Mouse (Mus musculus) heart, adult 2 months (tissue): ENCODE measurements around the gene Iqschfp. TPM values are rescaled to one million over a fixed set of nuclear protein-coding genes. Genes with fewer than 3 reads are reported as not detected.

Experiments used
- DNase-seq, 2 experiments: peaks; one replicate each; pipeline ENCODE4 v3.0.0; 2021
- H3K27ac ChIP-seq: fragments of 200-600 bp; 2 replicates; pipeline ENCODE4 v1.8.1; 2022
- H3K27me3 ChIP-seq: fragments of 200-500 bp; 2 replicates; pipeline ENCODE4 v1.6.1; 2012; ENCODE audit warnings: mild to moderate bottlenecking, low read length, inconsistent platforms, mixed read lengths; ENCODE audit not compliant: control insufficient read depth, insufficient read depth
- H3K36me3 ChIP-seq: fragments of 200-500 bp; 2 replicates; pipeline ENCODE4 v1.6.1; 2012; ENCODE audit warnings: low read length, inconsistent platforms; ENCODE audit not compliant: control insufficient read depth, insufficient read depth
- H3K4me1 ChIP-seq: fragments of 200-500 bp; 2 replicates; pipeline ENCODE4 v1.6.1; 2011; ENCODE audit warnings: low read length; ENCODE audit not compliant: control insufficient read depth, insufficient read depth
- H3K4me3 ChIP-seq: fragments of 200-600 bp; 2 replicates; pipeline ENCODE4 v1.8.1; 2022
- H3K79me2 ChIP-seq: fragments of 200-500 bp; replicated peaks from 2 replicates; pipeline ENCODE4 v1.6.1; 2012; ENCODE audit warnings: mild to moderate bottlenecking, inconsistent platforms, low read length, moderate library complexity, mixed read lengths; ENCODE audit not compliant: control insufficient read depth, insufficient read depth
- H3K9ac ChIP-seq: fragments of 200-500 bp; 2 replicates; pipeline ENCODE4 v1.6.1; 2012; ENCODE audit warnings: low read depth, mild to moderate bottlenecking, control low read depth, inconsistent platforms, low read length, mixed read lengths
- CTCF ChIP-seq: fragments of 200-600 bp; IDR thresholded peaks from 2 replicates; pipeline ENCODE4 v1.8.1; 2022; ENCODE audit warnings: antibody characterized with exemption, mild to moderate bottlenecking, moderate library complexity
- EP300 ChIP-seq: fragments of 200-500 bp; IDR thresholded peaks from 2 replicates; pipeline ENCODE4 v1.6.1; 2011; ENCODE audit warnings: low read depth, low read length, control low read depth; ENCODE audit not compliant: insufficient read depth
- POLR2A ChIP-seq: fragments of 200-500 bp; IDR thresholded peaks from 2 replicates; pipeline ENCODE4 v1.6.1; 2011; ENCODE audit warnings: mild to moderate bottlenecking, low read depth, low read length, control low read depth; ENCODE audit not compliant: insufficient read depth
- WGBS: fragments of 180-500 bp; shearing (Covaris S2); methylation state at CpG from one replicate; pipeline ENCODE4 v1.1.7; 2018; 5-methylcytosine and 5-hydroxymethylcytosine counted together
- intact Hi-C: fragments of 180-260 bp; cut with DNase I; formaldehyde crosslinking; loops from one replicate; pipeline ENCODE4 v1.15.1; 2025
- polyA plus RNA-seq: library from polyadenylated mRNA; depleted of rRNA; stranded (reverse); fragments of >200 nt; gene quantifications from 2 replicates; pipeline ENCODE4 v1.2.3, GENCODE M21; 2012
- total RNA-seq, 2 experiments: library from RNA; stranded (reverse); gene quantifications; 2 replicates each; pipeline ENCODE4 v1.2.3; 2021

The Iqschfp gene
- total and polyA plus RNA-seq, 3 experiments: not detected

DNA sequence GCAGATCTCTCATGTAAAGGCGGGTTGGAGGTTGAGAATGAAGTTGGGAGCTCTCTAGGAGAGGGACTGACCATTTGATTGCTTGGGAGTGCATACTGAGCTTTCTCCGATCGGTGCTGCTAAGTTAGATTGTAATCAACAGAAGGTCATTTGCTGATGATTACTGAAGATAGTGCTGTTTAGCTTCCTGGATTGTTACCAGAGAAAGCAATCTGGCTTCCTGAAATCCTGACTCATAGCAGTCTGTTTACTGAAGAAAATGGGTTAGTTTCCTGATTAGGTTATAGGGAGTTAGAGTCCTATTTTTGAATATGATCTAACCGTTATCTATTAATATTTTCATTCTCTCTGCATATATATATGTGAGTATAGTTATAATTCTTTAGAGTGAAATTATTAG, 209.3 kb downstream of the Iqschfp start:
- WGBS: 43% methylated on average over 4 of the region's 4 CpGs
- Histone ChIP-seq H3K27me3 (no peaks in the 10 kb centered on the region), H3K4me1 (no peaks in the 10 kb centered on the region), H3K4me3 (no peak overlapping the region), H3K27ac (no peak overlapping the region), H3K9ac (no peak overlapping the region), H3K36me3 (no peaks in the 10 kb centered on the region), H3K79me2 (no peaks in the 10 kb centered on the region)
- intact Hi-C loops: no loop called here
- TF ChIP-seq EP300: no peak
- TF ChIP-seq CTCF: no peak
- TF ChIP-seq POLR2A: no peak
- DNase-seq: no peak

DNA sequence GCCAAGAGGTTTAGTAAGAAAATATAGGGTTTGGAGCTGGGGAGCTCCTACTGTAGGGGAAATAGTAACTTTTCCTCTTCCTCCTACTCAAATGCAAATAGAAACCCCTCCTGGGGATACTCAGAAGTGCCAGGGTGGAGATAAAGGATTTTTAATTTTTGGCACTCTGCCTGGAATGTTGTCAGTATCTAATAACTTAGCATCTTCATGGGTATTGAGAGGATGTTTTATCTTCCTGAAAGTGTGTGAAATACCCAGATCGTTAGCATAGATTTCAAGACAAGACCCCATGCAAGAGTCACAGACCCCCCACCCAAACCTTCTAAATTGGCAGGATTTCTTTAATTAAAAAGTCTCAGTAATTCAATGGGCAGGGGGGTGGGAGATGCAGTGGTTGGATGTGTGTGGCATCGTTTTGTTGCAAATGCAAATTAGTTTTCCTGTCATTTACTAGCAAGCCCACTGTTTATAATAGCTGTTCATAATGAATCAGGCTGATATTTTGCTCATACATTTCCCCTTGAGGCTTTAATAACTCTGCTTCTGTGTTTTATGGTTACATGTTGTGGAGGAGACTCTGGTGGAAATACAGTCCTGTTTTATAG, 213.2 kb downstream of the Iqschfp start:
- no peak overlapping the region for H3K9ac ChIP-seq
- no peaks in the 10 kb centered on the region for H3K4me1 ChIP-seq
- TF ChIP-seq EP300 (no peak), CTCF (no peak), POLR2A (no peak)
- no peak overlapping the region for H3K4me3 ChIP-seq
- WGBS: 56% methylated on average over 2 of the region's 2 CpGs
- intact Hi-C loops: no loop called here
- H3K27ac ChIP-seq: no peak overlapping the region
- no peaks in the 10 kb centered on the region for H3K27me3 ChIP-seq
- no peaks in the 10 kb centered on the region for H3K36me3 ChIP-seq
- no peaks in the 10 kb centered on the region for H3K79me2 ChIP-seq
- no peak for DNase-seq

DNA sequence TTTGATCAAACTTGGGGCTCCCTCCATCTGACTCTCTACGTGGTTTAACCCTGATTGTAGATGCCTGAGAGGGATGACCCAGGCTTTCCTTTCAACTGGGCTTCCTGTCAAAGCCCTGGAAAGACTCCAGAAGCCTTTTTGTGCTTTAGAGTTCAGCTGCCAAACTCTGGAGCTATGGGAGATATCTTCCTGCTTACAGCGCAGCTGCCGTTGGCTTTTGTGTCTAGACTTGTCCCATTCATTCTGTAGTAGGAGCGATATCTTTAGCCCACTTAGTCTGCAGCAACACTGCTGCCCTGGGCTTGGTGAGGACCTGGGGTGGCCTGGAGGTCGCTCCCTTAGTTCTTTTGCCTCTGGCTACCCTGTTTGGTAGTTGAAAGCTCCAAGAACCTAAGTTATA, 229.3 kb downstream of the Iqschfp start:
- TF ChIP-seq POLR2A (no peak), EP300 (no peak), CTCF (no peak)
- intact Hi-C loops: no loop called here
- no peaks in the 10 kb centered on the region for H3K79me2 ChIP-seq
- no peak overlapping the region for H3K4me3 ChIP-seq
- DNase-seq: peak in 1 of 2 experiments; percentile 5
- WGBS: 4% methylated on average over 5 of the region's 5 CpGs
- no peaks in the 10 kb centered on the region for H3K4me1 ChIP-seq
- no peak overlapping the region for H3K27ac ChIP-seq
- no peak overlapping the region for H3K9ac ChIP-seq
- H3K36me3 ChIP-seq: no peaks in the 10 kb centered on the region
- no peaks in the 10 kb centered on the region for H3K27me3 ChIP-seq

DNA sequence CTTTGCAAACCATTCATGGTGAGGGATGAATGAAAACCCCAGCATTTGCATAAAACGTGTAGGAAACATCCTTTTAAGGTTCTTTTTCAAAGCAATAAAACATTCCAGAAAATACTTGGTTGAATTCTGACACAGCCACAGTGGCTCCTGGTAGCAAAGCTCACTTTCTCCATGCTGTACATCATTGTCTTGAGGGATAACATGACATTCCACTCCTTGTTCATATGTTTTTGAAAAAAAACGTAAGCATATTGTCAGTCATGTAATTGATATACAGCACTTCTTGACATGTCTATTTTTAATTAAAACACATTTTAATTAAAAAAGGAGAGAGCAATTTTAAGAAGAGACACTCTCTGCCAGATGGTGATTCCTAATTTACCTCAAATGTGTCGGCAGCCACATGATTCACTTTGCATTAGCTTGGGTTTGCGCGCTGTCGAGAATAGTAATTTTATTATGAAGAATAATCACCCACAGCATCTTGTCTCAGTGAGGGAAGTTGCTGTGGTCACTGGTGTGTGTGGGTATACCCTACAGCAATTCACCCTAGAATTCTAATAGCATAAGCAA, 234.3 kb downstream of the Iqschfp start:
- intact Hi-C loops: no loop called here
- 73% methylated on average over 6 of the region's 6 CpGs for WGBS

DNA sequence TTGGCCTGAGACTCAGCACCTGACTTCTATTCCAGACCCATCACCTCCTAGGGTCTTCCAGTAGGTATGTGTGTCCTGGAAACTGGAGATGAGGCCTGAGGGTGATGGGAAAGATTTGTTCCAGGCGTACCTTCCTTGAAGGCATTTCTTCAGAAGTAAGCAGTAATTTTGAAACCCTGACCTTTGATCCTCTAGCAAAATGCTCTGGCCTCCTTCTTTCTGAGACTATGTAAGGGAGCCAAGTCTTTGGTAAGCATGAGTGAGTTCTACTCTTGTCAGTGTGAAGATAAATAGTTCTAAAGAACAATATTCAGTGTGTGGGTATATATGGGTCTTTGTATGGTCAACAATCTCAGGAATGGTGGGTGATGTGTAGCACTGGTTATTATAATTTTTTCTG, 238.4 kb downstream of the Iqschfp start:
- TF ChIP-seq CTCF (no peak), EP300 (no peak), POLR2A (no peak)
- Histone ChIP-seq H3K4me1 (no peaks in the 10 kb centered on the region), H3K9ac (no peak overlapping the region), H3K27ac (no peak overlapping the region), H3K36me3 (no peaks in the 10 kb centered on the region), H3K4me3 (no peak overlapping the region), H3K27me3 (no peaks in the 10 kb centered on the region), H3K79me2 (no peaks in the 10 kb centered on the region)
- intact Hi-C loops: no loop called here
- DNase-seq: no peak
- 84% methylated on average over 1 of the region's 1 CpGs for WGBS

More for the DNA sequence above, 234.3 kb downstream of the Iqschfp start:
- H3K27me3 ChIP-seq: no peaks in the 10 kb centered on the region
- H3K27ac ChIP-seq: no peak overlapping the region
- no peak overlapping the region for H3K9ac ChIP-seq
- TF ChIP-seq POLR2A (no peak), CTCF (no peak), EP300 (no peak)
- no peak for DNase-seq
- no peak overlapping the region for H3K4me3 ChIP-seq
- no peaks in the 10 kb centered on the region for H3K79me2 ChIP-seq
- no peaks in the 10 kb centered on the region for H3K4me1 ChIP-seq
- no peaks in the 10 kb centered on the region for H3K36me3 ChIP-seq

GRCm38 (mm10) chr3:68138833-68139627, 247.0 kb downstream of the Iqschfp start:
- intact Hi-C loops: no loop called here
- H3K4me1 ChIP-seq: no peaks in the 10 kb centered on the region
- WGBS: 69% methylated on average over 5 of the region's 5 CpGs
- no peak overlapping the region for H3K27ac ChIP-seq
- no peaks in the 10 kb centered on the region for H3K79me2 ChIP-seq
- TF ChIP-seq POLR2A (no peak), CTCF (no peak), EP300 (no peak)
- no peak overlapping the region for H3K9ac ChIP-seq
- no peaks in the 10 kb centered on the region for H3K27me3 ChIP-seq
- H3K4me3 ChIP-seq: no peak overlapping the region
- no peak for DNase-seq
- H3K36me3 ChIP-seq: no peaks in the 10 kb centered on the region
